In the genomic region with DNA sequence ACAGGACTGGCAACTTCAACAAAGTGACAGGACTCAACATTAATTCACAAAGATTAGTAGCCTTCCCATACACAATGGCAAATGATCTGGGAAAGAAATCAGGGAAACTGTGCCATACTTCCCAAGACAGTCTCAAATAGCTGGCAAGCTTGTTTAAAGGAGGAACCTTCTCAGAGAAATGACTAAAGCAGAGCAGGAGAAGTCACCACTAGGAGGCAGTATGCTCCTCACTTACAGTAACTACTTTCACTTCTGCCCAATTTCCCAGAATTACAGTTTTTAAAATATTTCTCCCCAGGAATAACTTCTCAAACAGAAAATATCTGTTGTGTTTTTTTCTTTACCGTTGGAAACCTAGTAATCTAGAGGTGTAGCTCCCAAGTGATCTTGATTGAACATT, we compare ENCODE assay signal across 9 mouse cellular contexts. TPM values are rescaled to one million over a fixed set of nuclear protein-coding genes. Genes with fewer than 3 reads are reported as not detected.
DNase-seq lines count a peak whose midpoint lies in the region; ATAC-seq and TF ChIP-seq lines count a peak whose summit lies in the region.
"Had no signal": no experiment of that assay in that cellular context is flagged by ENCODE, and none has a peak within 500 bp of the region (broad histone marks: within the 10 kb centered on the region; RNA-seq: fewer than 3 reads in every experiment).

No protein-coding gene starts in this region.

- H3K4me2 ChIP-seq in forebrain, postnatal 0 days (ENCODE audit: low read depth) = no peak overlapping the region
- no peak overlapping the region for H3K4me2 ChIP-seq in forebrain, embryonic 16.5 days (ENCODE audit: low read length)
- H3K4me2 ChIP-seq: neural tube, embryonic 12.5 days had no signal

- no peaks in the 10 kb centered on the region for H3K36me3 ChIP-seq in forebrain, postnatal 0 days (ENCODE audit: insufficient read depth)
- no peaks in the 10 kb centered on the region for H3K36me3 ChIP-seq in forebrain, embryonic 16.5 days (ENCODE audit: control insufficient read depth, insufficient read depth)
- H3K36me3 ChIP-seq: neural tube, embryonic 12.5 days had no signal

- no peaks in the 10 kb centered on the region for H3K9me3 ChIP-seq in forebrain, postnatal 0 days (ENCODE audit: low read length)
- no peaks in the 10 kb centered on the region for H3K9me3 ChIP-seq in forebrain, embryonic 16.5 days (ENCODE audit: control insufficient read depth, low read length)
- H3K9me3 ChIP-seq: neural tube, embryonic 12.5 days had no signal

- no peaks in the 10 kb centered on the region for H3K4me1 ChIP-seq in forebrain, postnatal 0 days (ENCODE audit: insufficient read depth)
- no peaks in the 10 kb centered on the region for H3K4me1 ChIP-seq in forebrain, embryonic 16.5 days (replicated peaks; ENCODE audit: control insufficient read depth, insufficient read depth, low read length)
- H3K4me1 ChIP-seq: neural tube, embryonic 12.5 days had no signal

- ATAC-seq in forebrain, postnatal 0 days = no peak
- no peak for ATAC-seq in forebrain, embryonic 16.5 days

- no peak overlapping the region for H3K9ac ChIP-seq in forebrain, postnatal 0 days
- H3K9ac ChIP-seq in forebrain, embryonic 16.5 days (replicated peaks; ENCODE audit: low read depth, low read length) = no peak overlapping the region
- H3K9ac ChIP-seq: neural tube, embryonic 12.5 days had no signal

- H3K4me3 ChIP-seq in forebrain, postnatal 0 days (ENCODE audit: low read depth, low read length) = no peak overlapping the region
- no peak overlapping the region for H3K4me3 ChIP-seq in forebrain, embryonic 16.5 days (replicated peaks; ENCODE audit: low read length)
- H3K4me3 ChIP-seq: neural tube, embryonic 12.5 days had no signal

- no peaks in the 10 kb centered on the region for H3K27me3 ChIP-seq in forebrain, postnatal 0 days (ENCODE audit: insufficient read depth, low read length)
- no peaks in the 10 kb centered on the region for H3K27me3 ChIP-seq in forebrain, embryonic 16.5 days (replicated peaks; ENCODE audit: control insufficient read depth, insufficient read depth, low read length)
- H3K27me3 ChIP-seq: neural tube, embryonic 12.5 days had no signal

- TF ChIP-seq CTCF in forebrain, postnatal 0 days (IDR thresholded peaks at IDR 0.05; ENCODE audit: low read depth) = peak; percentile 39

- 67% methylated on average over 1 of the region's 1 CpGs for WGBS in forebrain, postnatal 0 days
- 44% methylated on average over 1 of the region's 1 CpGs for WGBS in forebrain, embryonic 16.5 days

- H3K27ac ChIP-seq in forebrain, postnatal 0 days (ENCODE audit: low read depth, low read length) = no peak overlapping the region
- H3K27ac ChIP-seq in forebrain, embryonic 16.5 days (ENCODE audit: low read length) = no peak overlapping the region
- H3K27ac ChIP-seq: neural tube, embryonic 12.5 days had no signal

- no peak for DNase-seq in forebrain, postnatal 0 days
- peak; percentile 9 for DNase-seq in ovary, postnatal 14 days (ENCODE audit: low spot score)
- no peak for DNase-seq in ovary, postnatal 10 days (ENCODE audit: low spot score)
- peak; percentile 49 for DNase-seq in adrenal gland, postnatal 14 days
- DNase-seq in hindlimb bud, embryonic 11.5 days (ENCODE audit: extremely low spot score, low read depth, low spot score) = peak; percentile 22
- DNase-seq in retina, embryonic 14.5 days (ENCODE audit: low spot score) = peak; percentile 44
- DNase-seq in urinary bladder, postnatal 4 days (ENCODE audit: low spot score in 2 of 2) = no peak

RNA-seq across cellular contexts. Expression of gene Abcg3, which starts 4.2 kb away (rescaled TPM):
- 0.31 and 0.43 TPM in 2 replicates for total RNA-seq in forebrain, postnatal 0 days (2014; rRNA removed)
- polyA plus RNA-seq in forebrain, postnatal 0 days (2015; fragmentation: Nextera tagmentation; extraction: Ambion mirVana) = 0.19 and 0.30 TPM in 2 replicates
- 0.43 and 0.46 TPM in 2 replicates for polyA plus RNA-seq in forebrain, embryonic 16.5 days (2015; fragmentation: Nextera tagmentation; extraction: Ambion mirVana)
- 0.63 and 2.4 TPM in 2 replicates for total RNA-seq in adrenal gland, postnatal 14 days (2021)

Comparison
In these comparisons a context has a peak if more than half of its experiments do, and no peak if none do; other contexts are left out.
1. DNase-seq: peak in ovary, postnatal 14 days (single experiment), adrenal gland, postnatal 14 days (single experiment), hindlimb bud, embryonic 11.5 days (single experiment) and retina, embryonic 14.5 days (single experiment); none in forebrain, postnatal 0 days (single experiment), ovary, postnatal 10 days (single experiment) and urinary bladder, postnatal 4 days (0 of 2).